Mouse (Mus musculus) heart, adult 8-10 months (tissue): ENCODE results near the gene H2-Ob. TPM values are rescaled to one million over a fixed set of nuclear protein-coding genes. Genes with fewer than 3 reads are reported as not detected.

Experiments
- DNase-seq: peaks from one replicate; pipeline ENCODE4 v3.0.0; 2022; ENCODE audit warnings: low spot score
- total RNA-seq, 4 experiments: library from RNA; stranded (reverse); gene quantifications; 2 replicates each; pipeline ENCODE4 v1.2.4; 2022

H2-Ob gene
- total RNA-seq, 4 experiments from 2014 or later: 0.41 to 1.5 (median 0.51) TPM

- DNase-seq: no peak
Observed at GRCm38 (mm10) chr17:34240366-34240765, 1.7 kb downstream of the H2-Ob start.

- DNase-seq: no peak
Observed at GRCm38 (mm10) chr17:34240916-34241315, 2.2 kb downstream of the H2-Ob start.

- no peak for DNase-seq
Observed at GRCm38 (mm10) chr17:34244656-34245055, 6.0 kb downstream of the H2-Ob start.

GRCm38 (mm10) chr17:34247047-34247446 is 8.3 kb downstream of the H2-Ob start:
- DNase-seq: no peak

GRCm38 (mm10) chr17:34248764-34249163 is 10.1 kb downstream of the H2-Ob start:
- no peak for DNase-seq

- no peak for DNase-seq
Observed at GRCm38 (mm10) chr17:34249361-34249760, 10.7 kb downstream of the H2-Ob start.

GRCm38 (mm10) chr17:34249878-34250277 is 11.2 kb downstream of the H2-Ob start:
- DNase-seq: peak; percentile 50

- no peak for DNase-seq
Observed at GRCm38 (mm10) chr17:34251666-34252065, 13.0 kb downstream of the H2-Ob start.

GRCm38 (mm10) chr17:34256501-34256900 is 17.8 kb downstream of the H2-Ob start:
- DNase-seq: no peak

- DNase-seq: peak; percentile 78
Observed at GRCm38 (mm10) chr17:34257594-34258375, 19.1 kb downstream of the H2-Ob start, which contains the start of gene H2-Ab1. Gene H2-Ab1, plus strand, starts transcription at chr17:34257689.

- DNase-seq: no peak
Observed at GRCm38 (mm10) chr17:34260551-34260950, 21.8 kb downstream of the H2-Ob start.

GRCm38 (mm10) chr17:34261502-34261901 is 22.8 kb downstream of the H2-Ob start:
- peak; percentile 86 for DNase-seq

GRCm38 (mm10) chr17:34263068-34263467 is 24.4 kb downstream of the H2-Ob start:
- DNase-seq: peak; percentile 84

GRCm38 (mm10) chr17:34263811-34264371 is 25.2 kb downstream of the H2-Ob start:
- DNase-seq: no peak

- DNase-seq: no peak
Observed at GRCm38 (mm10) chr17:34264452-34265351, 26.0 kb downstream of the H2-Ob start.

- no peak for DNase-seq
Observed at GRCm38 (mm10) chr17:34268262-34268661, 29.6 kb downstream of the H2-Ob start.

- DNase-seq: no peak
Observed at GRCm38 (mm10) chr17:34268748-34269147, 30.0 kb downstream of the H2-Ob start.

GRCm38 (mm10) chr17:34269817-34270216 is 31.1 kb downstream of the H2-Ob start:
- DNase-seq: no peak

- no peak for DNase-seq
Observed at GRCm38 (mm10) chr17:34270230-34270629, 31.5 kb downstream of the H2-Ob start.

- DNase-seq: no peak
Observed at GRCm38 (mm10) chr17:34270940-34271339, 32.2 kb downstream of the H2-Ob start.

- DNase-seq: no peak
Observed at GRCm38 (mm10) chr17:34272102-34272501, 33.4 kb downstream of the H2-Ob start.

- no peak for DNase-seq
Observed at GRCm38 (mm10) chr17:34280499-34281038, 41.9 kb downstream of the H2-Ob start.
